14 mouse cellular contexts compared by ENCODE assay signal in the genomic region with DNA sequence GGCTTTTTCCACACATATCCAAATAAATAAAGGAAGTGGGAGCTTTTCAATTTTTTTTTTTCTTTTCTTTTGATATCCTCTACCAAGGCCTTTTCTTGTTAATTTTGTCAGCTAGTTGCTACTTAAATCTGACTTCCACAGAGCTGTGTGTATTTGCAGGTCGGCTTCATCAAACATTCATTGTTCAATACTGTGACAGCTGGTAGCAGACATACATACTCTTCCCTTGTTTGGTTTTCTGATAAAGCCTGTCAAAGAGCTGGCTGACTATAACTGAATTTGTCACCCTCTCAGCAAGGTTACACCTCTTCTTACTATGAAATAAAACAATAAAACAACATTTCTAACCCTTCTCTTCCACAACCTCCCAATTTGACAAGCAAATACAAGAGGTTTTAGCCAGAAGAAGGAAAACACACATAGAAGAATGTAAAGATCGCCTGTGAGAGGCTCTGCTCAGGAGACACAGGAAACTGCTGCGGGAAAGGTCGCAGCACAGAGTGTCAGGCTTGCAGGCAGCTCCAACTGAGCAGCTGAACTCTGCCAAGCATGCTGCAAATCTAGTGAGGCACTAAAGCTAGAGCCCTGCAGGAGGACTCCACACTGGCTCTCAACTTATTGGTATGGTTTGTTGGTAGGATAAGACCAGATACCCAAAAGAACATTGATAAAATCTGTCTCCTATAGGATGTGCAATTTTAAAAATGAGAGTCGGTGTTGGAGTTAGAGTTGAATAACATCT.
A peak's percentile ranks its signal among the peaks of the same experiment; 100 is the strongest.
DNase-seq lines count a peak whose midpoint lies in the region; ATAC-seq and TF ChIP-seq lines count a peak whose summit lies in the region.
"Had no signal": no experiment of that assay in that cellular context is flagged by ENCODE, and none has a peak within 500 bp of the region (broad histone marks: within the 10 kb centered on the region; RNA-seq: fewer than 3 reads in every experiment).

No protein-coding gene starts in this region.

- H3K9ac ChIP-seq in forebrain, embryonic 12.5 days, result no peak overlapping the region
- no peak overlapping the region for H3K9ac ChIP-seq in lung, embryonic 14.5 days
- no peak overlapping the region for H3K9ac ChIP-seq in hindbrain, embryonic 14.5 days
- H3K9ac ChIP-seq: embryonic facial prominence, embryonic 15.5 days; hindbrain, embryonic 15.5 days had no signal

- no peak overlapping the region for H3K4me3 ChIP-seq in forebrain, embryonic 12.5 days (replicated peaks)
- H3K4me3 ChIP-seq in forebrain, embryonic 10.5 days, result no peak overlapping the region
- no peak overlapping the region for H3K4me3 ChIP-seq in lung, embryonic 14.5 days (ENCODE audit: low read depth, low read length)
- no peak overlapping the region for H3K4me3 ChIP-seq in hindbrain, embryonic 14.5 days (replicated peaks; ENCODE audit: low read length)
- H3K4me3 ChIP-seq: embryonic facial prominence, embryonic 15.5 days; hindbrain, embryonic 15.5 days had no signal

- H3K9me3 ChIP-seq in forebrain, embryonic 12.5 days, result no peaks in the 10 kb centered on the region
- no peaks in the 10 kb centered on the region for H3K9me3 ChIP-seq in forebrain, embryonic 10.5 days
- no peaks in the 10 kb centered on the region for H3K9me3 ChIP-seq in lung, embryonic 14.5 days (ENCODE audit: low read depth, low read length)
- no peaks in the 10 kb centered on the region for H3K9me3 ChIP-seq in hindbrain, embryonic 14.5 days (ENCODE audit: control insufficient read depth, low read length)
- H3K9me3 ChIP-seq: embryonic facial prominence, embryonic 15.5 days; hindbrain, embryonic 15.5 days had no signal

- TF ChIP-seq CTCF in lung, embryonic 14.5 days (IDR thresholded peaks at IDR 0.05; ENCODE audit: low read depth), result no peak

- H3K4me1 ChIP-seq in forebrain, embryonic 12.5 days, result peaks cover 12% of the 10 kb centered on the region
- peaks cover 19% of the 10 kb centered on the region for H3K4me1 ChIP-seq in forebrain, embryonic 10.5 days
- no peaks in the 10 kb centered on the region for H3K4me1 ChIP-seq in lung, embryonic 14.5 days (ENCODE audit: insufficient read depth)
- H3K4me1 ChIP-seq in hindbrain, embryonic 14.5 days (replicated peaks; ENCODE audit: control insufficient read depth, insufficient read depth, low read length), result 0 out of 2 replicates have a peak, but pooled peaks cover 5% of the 10 kb centered on the region
- H3K4me1 ChIP-seq: embryonic facial prominence, embryonic 15.5 days had no signal

- H3K4me2 ChIP-seq in forebrain, embryonic 12.5 days, result no peak overlapping the region
- H3K4me2 ChIP-seq in lung, embryonic 14.5 days, result no peak overlapping the region
- H3K4me2 ChIP-seq in hindbrain, embryonic 14.5 days (replicated peaks), result no peak overlapping the region
- H3K4me2 ChIP-seq: embryonic facial prominence, embryonic 15.5 days; hindbrain, embryonic 15.5 days had no signal

- H3K27me3 ChIP-seq in forebrain, embryonic 12.5 days, result peaks cover 7% of the 10 kb centered on the region
- H3K27me3 ChIP-seq in forebrain, embryonic 10.5 days (ENCODE audit: poor library complexity, severe bottlenecking), result peaks cover 19% of the 10 kb centered on the region
- peaks cover 21% of the 10 kb centered on the region for H3K27me3 ChIP-seq in lung, embryonic 14.5 days (ENCODE audit: insufficient read depth, low read length)
- H3K27me3 ChIP-seq in hindbrain, embryonic 14.5 days (ENCODE audit: control insufficient read depth, insufficient read depth, low read length), result no peaks in the 10 kb centered on the region

- ATAC-seq in forebrain, embryonic 12.5 days (ENCODE audit: low FRiP score), result peak; percentile 53; the same call in 1 of the 2 replicates
- peak; percentile 58; the same call in 1 of the 2 replicates for ATAC-seq in lung, embryonic 14.5 days (ENCODE audit: insufficient read depth)
- no peak for ATAC-seq in hindbrain, embryonic 14.5 days (ENCODE audit: low FRiP score)

- no peaks in the 10 kb centered on the region for H3K36me3 ChIP-seq in forebrain, embryonic 12.5 days (replicated peaks)
- no peaks in the 10 kb centered on the region for H3K36me3 ChIP-seq in forebrain, embryonic 10.5 days (replicated peaks)
- H3K36me3 ChIP-seq in lung, embryonic 14.5 days (ENCODE audit: insufficient read depth), result no peaks in the 10 kb centered on the region
- H3K36me3 ChIP-seq in hindbrain, embryonic 14.5 days (replicated peaks; ENCODE audit: control insufficient read depth, insufficient read depth), result no peaks in the 10 kb centered on the region
- H3K36me3 ChIP-seq: embryonic facial prominence, embryonic 15.5 days; hindbrain, embryonic 15.5 days had no signal

- 21% methylated on average over 5 of the region's 5 CpGs for WGBS in forebrain, embryonic 12.5 days
- 30% methylated on average over 5 of the region's 5 CpGs for WGBS in forebrain, embryonic 10.5 days
- WGBS in lung, embryonic 14.5 days, result 14% methylated on average over 5 of the region's 5 CpGs
- 21% methylated on average over 5 of the region's 5 CpGs for WGBS in hindbrain, embryonic 14.5 days

- peak overlapping the region; percentile 53; the same call in 1 of the 2 replicates for H3K27ac ChIP-seq in forebrain, embryonic 12.5 days
- H3K27ac ChIP-seq in forebrain, embryonic 10.5 days, result no peak overlapping the region
- no peak overlapping the region for H3K27ac ChIP-seq in lung, embryonic 14.5 days (ENCODE audit: low read depth)
- no peak overlapping the region for H3K27ac ChIP-seq in hindbrain, embryonic 14.5 days
- H3K27ac ChIP-seq: embryonic facial prominence, embryonic 15.5 days; hindbrain, embryonic 15.5 days had no signal

- DNase-seq in forebrain, embryonic 10.5 days (ENCODE audit: extremely low spot score, low spot score), result no peak
- peak; percentile 56 for DNase-seq in lung, embryonic 14.5 days
- no peak for DNase-seq in lung, postnatal 14 days
- DNase-seq in hindbrain, embryonic 14.5 days (ENCODE audit: low spot score), result peak; percentile 33
- DNase-seq in retina, postnatal 1 day, result peak; percentile 59
- no peak for DNase-seq in adrenal gland, adult 18-20 months (ENCODE audit: low spot score in 2 of 2)
- no peak for DNase-seq in thymus, postnatal 25 days
- DNase-seq: adrenal gland, postnatal 36 days; cerebellum, adult 11-12 months; kidney, adult 9 months; lung, postnatal 10 days had no signal

Comparison
In these comparisons a context has a peak if more than half of its experiments do, and no peak if none do; other contexts are left out.
1. DNase-seq: peak in lung, embryonic 14.5 days (single experiment), hindbrain, embryonic 14.5 days (single experiment) and retina, postnatal 1 day (single experiment); none in forebrain, embryonic 10.5 days (single experiment), lung, postnatal 14 days (single experiment), adrenal gland, adult 18-20 months (0 of 2) and thymus, postnatal 25 days (single experiment).